Mouse (Mus musculus) testis, adult 2 months (tissue): Measurements from ENCODE around the gene Gm11099.

Experiments used
- CTCF ChIP-seq: fragments of 200-500 bp; IDR thresholded peaks from 2 replicates; pipeline ENCODE4 v1.5.1; 2012; ENCODE audit warnings: low read depth, mild to moderate bottlenecking, inconsistent platforms, low read length, moderate library complexity; ENCODE audit not compliant: control insufficient read depth, insufficient read depth, insufficient replicate concordance
- POLR2A ChIP-seq: fragments of 200-500 bp; IDR thresholded peaks from 2 replicates; pipeline ENCODE4 v1.6.1; 2012; ENCODE audit warnings: low read depth, mild to moderate bottlenecking, inconsistent platforms, low read length, moderate library complexity; ENCODE audit not compliant: control insufficient read depth

DNA sequence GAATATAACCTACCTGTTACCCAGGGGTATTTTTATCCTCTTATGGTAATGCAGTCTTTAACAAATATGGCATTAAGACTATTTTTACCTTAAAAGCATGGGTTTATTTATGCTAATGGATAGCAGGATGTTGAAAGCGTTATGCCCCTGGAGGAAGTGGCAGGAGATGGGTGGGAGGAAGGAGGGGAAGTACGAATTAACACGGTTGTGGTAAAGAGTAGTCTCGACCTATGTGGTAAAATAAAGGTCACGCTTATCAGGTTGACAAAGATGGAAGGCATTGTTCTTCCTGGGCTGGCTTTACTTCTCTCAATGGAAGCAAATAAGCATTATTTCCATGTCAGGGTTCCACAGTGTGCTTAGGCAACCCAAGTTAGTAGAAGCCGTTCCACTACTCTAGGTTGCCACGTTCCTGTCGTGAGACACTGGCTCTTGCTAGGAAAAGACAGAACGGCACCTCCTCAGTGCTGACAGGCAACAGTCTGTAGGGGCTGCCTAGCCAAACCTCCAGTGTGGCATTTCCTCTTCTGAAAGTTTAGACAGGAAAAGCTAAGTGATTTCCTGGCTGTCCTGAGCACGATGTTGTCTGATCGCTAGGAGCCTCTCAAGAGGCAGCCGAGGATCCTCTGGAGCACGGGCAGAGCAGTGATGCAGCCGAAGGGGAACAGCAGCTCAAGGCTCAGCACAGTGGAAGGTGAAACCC lies 47.7 kb downstream of the Gm11099 start:
- no peak for TF ChIP-seq CTCF
- TF ChIP-seq POLR2A: no peak
